8 mouse cellular contexts compared by ENCODE assay signal in the genomic region with DNA sequence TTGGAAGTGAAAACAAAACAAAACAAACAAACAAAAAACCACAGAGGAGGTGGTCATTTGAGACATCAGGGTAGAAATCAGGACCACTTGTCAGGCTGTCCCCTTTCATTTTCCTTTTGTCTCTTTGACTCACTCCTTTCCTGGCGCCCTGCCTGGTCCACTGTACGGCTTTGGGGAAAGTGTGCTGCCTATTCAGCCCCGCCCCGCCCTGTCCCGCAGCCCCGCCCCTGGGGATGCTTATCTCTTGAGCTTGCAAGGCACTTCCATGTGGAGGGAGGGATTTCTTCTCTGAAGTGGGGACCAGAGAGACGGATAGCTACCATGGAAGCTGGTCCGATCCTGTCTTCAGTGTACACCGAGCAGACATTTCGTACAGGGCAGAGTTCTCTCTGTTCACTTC. TPM values are rescaled to one million over a fixed set of nuclear protein-coding genes. Genes with fewer than 3 reads are reported as not detected.
DNase-seq lines count a peak whose midpoint lies in the region; ATAC-seq and TF ChIP-seq lines count a peak whose summit lies in the region.
"Had no signal": no experiment of that assay in that cellular context is flagged by ENCODE, and none has a peak within 500 bp of the region (broad histone marks: within the 10 kb centered on the region; RNA-seq: fewer than 3 reads in every experiment).

No protein-coding gene starts in this region.

- in situ Hi-C loops in ES-E14 (cut with MboI; ENCODE audit: low sequenced_read_pairs in 2 of 2, unreplicated experiment in 2 of 2), result loop anchor here in 1 of 2 experiments (10.0 kb wide), 1 partner anchor 49 kb away; a partner anchor contains a TSS

- H3K27me3 ChIP-seq in intestine, embryonic 14.5 days (replicated peaks; ENCODE audit: control insufficient read depth, insufficient read depth, low read length), result no peaks in the 10 kb centered on the region
- H3K27me3 ChIP-seq in intestine, embryonic 15.5 days (replicated peaks), result no peaks in the 10 kb centered on the region

- no peak overlapping the region for H3K4me3 ChIP-seq in intestine, embryonic 14.5 days (ENCODE audit: low read depth, low read length)
- no peak overlapping the region for H3K4me3 ChIP-seq in intestine, embryonic 15.5 days (replicated peaks)
- no peak overlapping the region for H3K4me3 ChIP-seq in ES-E14 (ENCODE audit: insufficient read depth in 1 of 2, low read depth in 1 of 2, low read length in 2 of 2, poor library complexity in 1 of 2, severe bottlenecking in 1 of 2)

- 69% methylated on average over 10 of the region's 10 CpGs for WGBS in intestine, embryonic 14.5 days
- WGBS in intestine, embryonic 15.5 days, result 60% methylated on average over 10 of the region's 10 CpGs

- H3K9ac ChIP-seq in intestine, embryonic 14.5 days (ENCODE audit: low read length), result no peak overlapping the region
- no peak overlapping the region for H3K9ac ChIP-seq in intestine, embryonic 15.5 days
- no peak overlapping the region for H3K9ac ChIP-seq in ES-E14 (ENCODE audit: insufficient read depth, low read depth, low read length, poor library complexity, severe bottlenecking)
- H3K9ac ChIP-seq: liver, embryonic 14.5 days had no signal

- no peaks in the 10 kb centered on the region for H3K9me3 ChIP-seq in intestine, embryonic 14.5 days (ENCODE audit: control insufficient read depth, low read length)
- no peaks in the 10 kb centered on the region for H3K9me3 ChIP-seq in intestine, embryonic 15.5 days
- H3K9me3 ChIP-seq in ES-E14 (ENCODE audit: control insufficient read depth, insufficient read depth, low read depth, low read length), result no peaks in the 10 kb centered on the region

- TF ChIP-seq CTCF in brain, embryonic 14.5 days (IDR thresholded peaks at IDR 0.05; ENCODE audit: borderline replicate concordance, extremely low read depth, insufficient read depth, insufficient read length), result no peak

- H3K27ac ChIP-seq in intestine, embryonic 14.5 days (ENCODE audit: low read depth), result no peak overlapping the region
- no peak overlapping the region for H3K27ac ChIP-seq in intestine, embryonic 15.5 days
- no peak overlapping the region; the same call in 1 of the 2 replicates for H3K27ac ChIP-seq in ES-E14 (ENCODE audit: insufficient read depth, low read depth, low read length, poor library complexity, severe bottlenecking)
- H3K27ac ChIP-seq: liver, embryonic 14.5 days had no signal

- H3K36me3 ChIP-seq in intestine, embryonic 14.5 days (ENCODE audit: control insufficient read depth, insufficient read depth, low read length), result peaks cover 4% of the 10 kb centered on the region; the same call in 1 of the 2 replicates
- H3K36me3 ChIP-seq in intestine, embryonic 15.5 days, result no peaks in the 10 kb centered on the region
- peaks cover 68% of the 10 kb centered on the region for H3K36me3 ChIP-seq in ES-E14 (ENCODE audit: control insufficient read depth, insufficient read depth, low read length, poor library complexity, severe bottlenecking)

- no peak for TF ChIP-seq POLR2A in brain, embryonic 14.5 days (IDR thresholded peaks at IDR 0.05; ENCODE audit: borderline replicate concordance, extremely low read depth, insufficient read depth, insufficient read length, poor library complexity, severe bottlenecking)

- H3K4me1 ChIP-seq in intestine, embryonic 14.5 days (replicated peaks; ENCODE audit: control insufficient read depth, insufficient read depth, low read length), result no peaks in the 10 kb centered on the region
- H3K4me1 ChIP-seq in intestine, embryonic 15.5 days (replicated peaks), result no peaks in the 10 kb centered on the region
- peaks cover 4 to 17% of the 10 kb centered on the region in 2 experiments; a peak in 2 of 4 replicates for H3K4me1 ChIP-seq in ES-E14 (ENCODE audit: control insufficient read depth in 2 of 2, insufficient read depth in 2 of 2, low read length in 2 of 2, poor library complexity in 1 of 2)

- ATAC-seq in intestine, embryonic 14.5 days (replicated peaks; ENCODE audit: low FRiP score, low TSS enrichment, low read depth), result 0 out of 2 replicates have a peak, but pooled peaks have one; percentile 12
- no peak for ATAC-seq in intestine, embryonic 15.5 days

- no peak for DNase-seq in intestine, embryonic 14.5 days (ENCODE audit: low spot score)
- peak; percentile 60 for DNase-seq in ES-E14 (ENCODE audit: low read depth, low spot score)
- peak; percentile 69 for DNase-seq in brain, embryonic 14.5 days (ENCODE audit: low read depth)
- peak; percentile 28 for DNase-seq in lung, postnatal 14 days
- DNase-seq in right cerebral cortex, adult 2 months (ENCODE audit: low spot score in 2 of 2), result no peak
- no peak for DNase-seq in layer of hippocampus, postnatal 10 days (ENCODE audit: low spot score in 2 of 2)

- H3K4me2 ChIP-seq in intestine, embryonic 14.5 days (ENCODE audit: low read length), result no peak overlapping the region
- no peak overlapping the region for H3K4me2 ChIP-seq in intestine, embryonic 15.5 days (replicated peaks)

TF ChIP-seq in ES-E14, 5 proteins besides CTCF, POLR2A, EP300 and RAD21:
- no peak for TF ChIP-seq MAFK (IDR thresholded peaks at IDR 0.05; ENCODE audit: insufficient read depth, low read depth, low read length)
- no peak for TF ChIP-seq ZNF384 (IDR thresholded peaks at IDR 0.05; ENCODE audit: low read depth, low read length)
- no peak for TF ChIP-seq ZC3H11A (IDR thresholded peaks at IDR 0.05; ENCODE audit: borderline replicate concordance, low read depth, low read length)
- TF ChIP-seq HCFC1 (IDR thresholded peaks at IDR 0.05; ENCODE audit: borderline replicate concordance, insufficient read depth, low read length), result no peak
- TF ChIP-seq CHD2 (IDR thresholded peaks at IDR 0.05; ENCODE audit: low read depth, low read length), result no peak

RNA-seq across cellular contexts. Expression of a gene that starts 20.0 kb away (rescaled TPM):
- 213 and 221 TPM in 2 replicates for polyA plus RNA-seq in intestine, embryonic 14.5 days (2014; fragmentation: Nextera tagmentation; extraction: Ambion mirVana)
- polyA plus RNA-seq in intestine, embryonic 15.5 days (2015; fragmentation: Nextera tagmentation; extraction: Ambion mirVana), result 195 and 217 TPM in 2 replicates
- 87.8 and 118 TPM in 2 replicates for total RNA-seq in ES-E14 (2012; rRNA removed)
- 98.2 and 107 TPM in 2 replicates for polyA plus RNA-seq in brain, embryonic 14.5 days (2012; rRNA removed)
- 10 to 100 TPM; 62.7 to 62.8 TPM for total RNA-seq in layer of hippocampus, postnatal 10 days (2021)

RNA-seq across cellular contexts. Expression of a gene that starts 52.6 kb away (rescaled TPM):
- polyA plus RNA-seq in intestine, embryonic 14.5 days (2014; fragmentation: Nextera tagmentation; extraction: Ambion mirVana), result 85.2 and 87.2 TPM in 2 replicates
- polyA plus RNA-seq in intestine, embryonic 15.5 days (2015; fragmentation: Nextera tagmentation; extraction: Ambion mirVana), result 68.9 and 76.8 TPM in 2 replicates
- total RNA-seq in ES-E14 (2012; rRNA removed), result 399 and 646 TPM in 2 replicates
- 13.8 and 33.2 TPM in 2 replicates for polyA plus RNA-seq in brain, embryonic 14.5 days (2012; rRNA removed)
- 10 to 100 TPM; 18.0 to 26.5 TPM for total RNA-seq in layer of hippocampus, postnatal 10 days (2021)

Comparison
In these comparisons a context has a peak if more than half of its experiments do, and no peak if none do; other contexts are left out.
1. DNase-seq: peak in ES-E14 (single experiment), brain, embryonic 14.5 days (single experiment) and lung, postnatal 14 days (single experiment); none in intestine, embryonic 14.5 days (single experiment), right cerebral cortex, adult 2 months (0 of 2) and layer of hippocampus, postnatal 10 days (0 of 2).